Mouse (Mus musculus) adrenal gland, postnatal 36 days (tissue): Measurements from ENCODE around the gene Vmn2r81. TPM values are rescaled to one million over a fixed set of nuclear protein-coding genes. Genes with fewer than 3 reads are reported as not detected.
"Not testable (repeated sequence)": the region's sequence is repeated elsewhere in the genome, so short reads cannot be mapped to it uniquely, and the experiment has no call there.

Experiments used
- DNase-seq, 2 experiments: peaks; one replicate each; pipeline ENCODE4 v3.0.0; 2021; ENCODE audit warnings: mixed read lengths in 1 of 2
- long read RNA-seq, 2 experiments: library from polyadenylated mRNA; stranded (forward); transcript quantifications; one replicate each; pipeline ENCODE4 v2.0.0; 2021; ENCODE audit warnings: borderline sequencing depth in 2 of 2
- total RNA-seq, 2 experiments: library from RNA; stranded (reverse); gene quantifications; 2 replicates each; pipeline ENCODE4 v1.2.3; 2021

Gene Vmn2r81
- not detected for total RNA-seq
- long read RNA-seq, experiment 1 = 0 reads
- long read RNA-seq, experiment 2 = 0 reads

- DNase-seq = not testable (repeated sequence)
These were observed at the start of gene Vmn2r81 for GRCm38 (mm10) chr10:79247392-79247791. Gene Vmn2r81, plus strand, starts transcription at chr10:79247692.

GRCm38 (mm10) chr10:79199973-79200372, 47.5 kb upstream of the Vmn2r81 start:
- DNase-seq = not testable (repeated sequence)

GRCm38 (mm10) chr10:79220432-79220831, 27.1 kb upstream of the Vmn2r81 start:
- no peak for DNase-seq

GRCm38 (mm10) chr10:79221606-79222005, 25.9 kb upstream of the Vmn2r81 start:
- no peak for DNase-seq

- no peak for DNase-seq
These were observed 25.3 kb upstream of the Vmn2r81 start for GRCm38 (mm10) chr10:79222214-79222613.

GRCm38 (mm10) chr10:79322033-79322736, 74.7 kb downstream of the Vmn2r81 start:
- not testable (repeated sequence) for DNase-seq

GRCm38 (mm10) chr10:79322737-79323086, 75.2 kb downstream of the Vmn2r81 start:
- no peak for DNase-seq

Other genes with a start within 250 kb of the Vmn2r81 start
- not detected for gene Olfr1351, start 235.2 kb upstream of the Vmn2r81 start, total RNA-seq
- not detected for gene Olfr57, start 219.0 kb upstream of the Vmn2r81 start, total RNA-seq
- 10 to 100 TPM; 12.0 to 13.2 TPM for gene 2610008E11Rik, start 150.1 kb upstream of the Vmn2r81 start, total RNA-seq
- gene Vmn2r80, start 98.9 kb upstream of the Vmn2r81 start, total RNA-seq = not detected
- gene Vmn2r82, start 108.8 kb downstream of the Vmn2r81 start, total RNA-seq = not detected
- gene Vmn2r83, start 221.0 kb downstream of the Vmn2r81 start, total RNA-seq = not detected